ENCODE assay signal across 8 mouse cellular contexts in genomic region chr11:101226065-101226701, GRCm38 (mm10). TPM values are rescaled to one million over a fixed set of nuclear protein-coding genes. Genes with fewer than 3 reads are reported as not detected.
DNase-seq lines count a peak whose midpoint lies in the region; ATAC-seq lines count a peak whose summit lies in the region.

Gene Ezh1 (minus strand): TSS chr11:101226463.

- DNase-seq in R1 (ENCODE audit: low read depth, low spot score): peak; percentile 89
- peak; percentile 95 to 98 for DNase-seq in cerebellum, postnatal 14 days
- peak; percentile 79 to 82 for DNase-seq in frontal cortex, postnatal 14 days (ENCODE audit: low spot score in 2 of 2)
- peak; percentile 87 to 90 for DNase-seq in layer of hippocampus, postnatal 14 days (ENCODE audit: low spot score in 2 of 2)
- peak; percentile 93 for DNase-seq in lung, postnatal 10 days
- DNase-seq in ovary, postnatal 14 days (ENCODE audit: low spot score): peak; percentile 89
- peak; percentile 83 to 87 for DNase-seq in thymus, postnatal 10 days (ENCODE audit: low spot score in 2 of 2)

- H3K36me3 ChIP-seq in hindbrain, embryonic 12.5 days: no peaks in the 10 kb centered on the region

- WGBS in hindbrain, embryonic 12.5 days: 1% methylated on average over 55 of the region's 56 CpGs

- peak within 1 kb of the TSS; percentile 88 for H3K4me3 ChIP-seq in hindbrain, embryonic 12.5 days

- H3K27ac ChIP-seq in hindbrain, embryonic 12.5 days: peak within 1 kb of the TSS; percentile 23; the same call in 1 of the 2 replicates

- H3K9me3 ChIP-seq in hindbrain, embryonic 12.5 days (replicated peaks): no peaks in the 10 kb centered on the region

- peak within 1 kb of the TSS; percentile 89 for H3K9ac ChIP-seq in hindbrain, embryonic 12.5 days

- H3K4me2 ChIP-seq in hindbrain, embryonic 12.5 days (replicated peaks): peak within 1 kb of the TSS; percentile 96

- peaks cover 9% of the 10 kb centered on the region for H3K27me3 ChIP-seq in hindbrain, embryonic 12.5 days

- ATAC-seq in hindbrain, embryonic 12.5 days (ENCODE audit: low FRiP score): peak; percentile 94

- peaks cover 23% of the 10 kb centered on the region for H3K4me1 ChIP-seq in hindbrain, embryonic 12.5 days

RNA-seq across cellular contexts. Expression of gene Ezh1, which starts in this region (rescaled TPM):
- 17.3 and 18.5 TPM in 2 replicates for polyA plus RNA-seq in hindbrain, embryonic 12.5 days (2016; fragmentation: Nextera tagmentation; extraction: Ambion mirVana)
- total RNA-seq in layer of hippocampus, postnatal 14 days (2021): 10 to 100 TPM; 38.2 to 40.0 TPM

Comparison
In these comparisons a context has a peak if more than half of its experiments do, and no peak if none do; other contexts are left out.
1. Peak in every context shown above with its lines: DNase-seq, ATAC-seq, H3K4me3 ChIP-seq and H3K27ac ChIP-seq.